Comparison of ENCODE assay signal across 7 mouse cellular contexts in the genomic region with DNA sequence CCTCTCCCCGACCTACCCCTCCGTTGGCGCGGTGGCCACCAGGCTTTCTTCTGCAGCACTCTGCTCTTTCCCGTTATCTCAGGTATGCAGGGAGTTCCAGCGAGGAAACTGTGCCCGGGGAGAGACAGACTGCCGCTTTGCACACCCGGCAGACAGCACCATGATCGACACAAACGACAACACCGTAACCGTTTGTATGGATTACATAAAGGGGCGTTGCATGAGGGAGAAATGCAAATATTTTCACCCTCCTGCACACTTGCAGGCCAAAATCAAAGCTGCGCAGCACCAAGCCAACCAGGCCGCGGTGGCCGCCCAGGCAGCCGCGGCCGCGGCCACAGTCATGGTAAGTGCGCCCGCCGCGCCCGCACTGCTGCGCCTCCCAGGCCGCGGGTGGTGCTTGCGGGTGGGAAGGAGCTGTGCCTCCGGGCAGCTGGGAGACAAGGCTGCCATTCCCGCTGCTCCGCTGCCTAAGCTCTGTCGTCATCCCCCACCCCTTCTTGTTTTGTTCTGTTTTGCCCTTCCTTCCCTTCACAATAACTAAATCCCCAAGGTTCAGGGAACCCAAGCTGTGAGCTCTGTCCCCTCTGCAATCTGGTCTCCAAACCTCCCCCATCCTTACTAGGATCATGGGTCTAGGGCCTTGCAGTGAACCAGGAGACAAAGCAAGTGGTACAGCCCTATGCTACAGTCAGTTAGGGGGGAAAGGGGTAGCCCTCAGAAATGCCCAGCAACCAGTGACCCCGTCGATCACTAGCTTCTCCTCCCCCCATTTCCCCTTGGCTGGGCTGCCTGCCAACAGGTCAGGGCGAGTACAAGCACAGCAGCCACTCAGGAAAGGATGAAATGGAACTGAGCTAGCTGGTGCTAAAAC.
A peak's percentile ranks its signal among the peaks of the same experiment; 100 is the strongest.
DNase-seq lines count a peak whose midpoint lies in the region; ATAC-seq and TF ChIP-seq lines count a peak whose summit lies in the region.

No protein-coding gene starts in this region.

- peaks cover 7% of the 10 kb centered on the region; the same call in 1 of the 2 replicates for H3K4me1 ChIP-seq in lung, embryonic 14.5 days (ENCODE audit: insufficient read depth)
- peaks cover 17% of the 10 kb centered on the region for H3K4me1 ChIP-seq in lung, adult 2 months (ENCODE audit: control insufficient read depth, insufficient read depth, low read length)
- 0 out of 2 replicates have a peak, but pooled peaks cover 5% of the 10 kb centered on the region for H3K4me1 ChIP-seq in hindbrain, embryonic 14.5 days (replicated peaks; ENCODE audit: control insufficient read depth, insufficient read depth, low read length)

- DNase-seq in lung, embryonic 14.5 days: peak; percentile 66
- no peak for DNase-seq in lung, adult 2 months
- peak; percentile 61 for DNase-seq in embryo, embryonic 10 days (ENCODE audit: low spot score)
- DNase-seq in hindbrain, embryonic 14.5 days (ENCODE audit: low spot score): peak; percentile 57
- peak; percentile 55 for DNase-seq in lung, postnatal 10 days
- no peak for DNase-seq in gastrocnemius, adult 8-10 months (ENCODE audit: low spot score in 2 of 2)
- no peak for DNase-seq in thymus, postnatal 4 days

- peak; percentile 68 for ATAC-seq in lung, embryonic 14.5 days (ENCODE audit: insufficient read depth)
- peak; percentile 69 for ATAC-seq in hindbrain, embryonic 14.5 days (ENCODE audit: low FRiP score)

- no peak for TF ChIP-seq POLR2A in lung, adult 2 months (IDR thresholded peaks at IDR 0.05; ENCODE audit: borderline replicate concordance, extremely low read depth, low read depth, low read length)

- H3K27me3 ChIP-seq in lung, embryonic 14.5 days (ENCODE audit: insufficient read depth, low read length): no peaks in the 10 kb centered on the region
- H3K27me3 ChIP-seq in hindbrain, embryonic 14.5 days (ENCODE audit: control insufficient read depth, insufficient read depth, low read length): no peaks in the 10 kb centered on the region

- H3K9me3 ChIP-seq in lung, embryonic 14.5 days (ENCODE audit: low read depth, low read length): peaks cover 5% of the 10 kb centered on the region; the same call in 1 of the 2 replicates
- H3K9me3 ChIP-seq in hindbrain, embryonic 14.5 days (ENCODE audit: control insufficient read depth, low read length): no peaks in the 10 kb centered on the region

- peak overlapping the region; percentile 10; the same call in 1 of the 2 replicates for H3K4me3 ChIP-seq in lung, embryonic 14.5 days (ENCODE audit: low read depth, low read length)
- H3K4me3 ChIP-seq in lung, adult 2 months (replicated peaks; ENCODE audit: extremely low read depth, low read depth, low read length): no peak overlapping the region
- H3K4me3 ChIP-seq in hindbrain, embryonic 14.5 days (replicated peaks; ENCODE audit: low read length): peak overlapping the region; percentile 36

- peak overlapping the region; percentile 52 for H3K4me2 ChIP-seq in lung, embryonic 14.5 days
- peak overlapping the region; percentile 56 for H3K4me2 ChIP-seq in hindbrain, embryonic 14.5 days (replicated peaks)

- H3K36me3 ChIP-seq in lung, embryonic 14.5 days (ENCODE audit: insufficient read depth): peaks cover 34% of the 10 kb centered on the region
- no peaks in the 10 kb centered on the region for H3K36me3 ChIP-seq in hindbrain, embryonic 14.5 days (replicated peaks; ENCODE audit: control insufficient read depth, insufficient read depth)

- 9% methylated on average over 38 of the region's 38 CpGs for WGBS in lung, embryonic 14.5 days
- WGBS in lung, adult 2 months: 40% methylated on average over 36 of the region's 38 CpGs
- 4% methylated on average over 38 of the region's 38 CpGs for WGBS in hindbrain, embryonic 14.5 days

- peak overlapping the region; percentile 43 for H3K9ac ChIP-seq in lung, embryonic 14.5 days
- H3K9ac ChIP-seq in hindbrain, embryonic 14.5 days: peak overlapping the region; percentile 65

- no peak for TF ChIP-seq CTCF in lung, embryonic 14.5 days (IDR thresholded peaks at IDR 0.05; ENCODE audit: low read depth)
- no peak for TF ChIP-seq CTCF in lung, adult 2 months (IDR thresholded peaks at IDR 0.05; ENCODE audit: insufficient read depth, low read length)

- H3K27ac ChIP-seq in lung, embryonic 14.5 days (ENCODE audit: low read depth): peak overlapping the region; percentile 56; the same call in 1 of the 2 replicates
- H3K27ac ChIP-seq in hindbrain, embryonic 14.5 days: peak overlapping the region; percentile 55; the same call in 1 of the 2 replicates

Comparison
In these comparisons a context has a peak if more than half of its experiments do, and no peak if none do; other contexts are left out.
1. DNase-seq: peak in lung, embryonic 14.5 days (single experiment), embryo, embryonic 10 days (single experiment), hindbrain, embryonic 14.5 days (single experiment) and lung, postnatal 10 days (single experiment); none in lung, adult 2 months (single experiment), gastrocnemius, adult 8-10 months (0 of 2) and thymus, postnatal 4 days (single experiment).